Mouse (Mus musculus): ENCODE data around the gene Sipa1l1. TPM values are rescaled to one million over a fixed set of nuclear protein-coding genes. Genes with fewer than 3 reads are reported as not detected.

Gene Sipa1l1
- polyA plus RNA-seq, 1 experiment, result 152 TPM

DNA sequence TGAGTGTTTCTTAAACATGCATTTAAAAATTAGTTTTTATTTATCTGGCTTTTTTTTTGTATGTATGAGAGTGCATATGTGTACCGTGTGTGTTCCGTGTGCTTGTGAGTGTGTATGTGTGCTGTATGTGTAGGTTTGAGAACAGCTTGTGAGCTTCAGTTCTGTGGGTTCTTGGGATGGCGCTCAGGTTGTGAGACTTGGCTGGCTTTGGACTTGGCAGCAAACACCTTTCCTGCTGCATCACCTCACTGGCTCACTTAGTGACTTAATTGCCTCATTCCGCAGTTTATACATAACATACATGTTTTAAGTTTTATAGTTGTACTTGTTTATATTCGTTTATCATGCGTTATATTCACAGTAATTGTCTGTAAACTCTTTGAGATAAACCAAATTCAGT, 35.0 kb downstream of the Sipa1l1 start:
- H3K4me1 ChIP-seq (ENCODE audit: control insufficient read depth, insufficient read depth, low read length), result peaks cover 10% of the 10 kb centered on the region
- TF ChIP-seq POLR2A (IDR thresholded peaks at IDR 0.05; ENCODE audit: extremely low read depth, insufficient read depth, low read length) (no peak), CTCF (IDR thresholded peaks at IDR 0.05; ENCODE audit: extremely low read depth, insufficient read depth, low read length) (no peak)

DNA sequence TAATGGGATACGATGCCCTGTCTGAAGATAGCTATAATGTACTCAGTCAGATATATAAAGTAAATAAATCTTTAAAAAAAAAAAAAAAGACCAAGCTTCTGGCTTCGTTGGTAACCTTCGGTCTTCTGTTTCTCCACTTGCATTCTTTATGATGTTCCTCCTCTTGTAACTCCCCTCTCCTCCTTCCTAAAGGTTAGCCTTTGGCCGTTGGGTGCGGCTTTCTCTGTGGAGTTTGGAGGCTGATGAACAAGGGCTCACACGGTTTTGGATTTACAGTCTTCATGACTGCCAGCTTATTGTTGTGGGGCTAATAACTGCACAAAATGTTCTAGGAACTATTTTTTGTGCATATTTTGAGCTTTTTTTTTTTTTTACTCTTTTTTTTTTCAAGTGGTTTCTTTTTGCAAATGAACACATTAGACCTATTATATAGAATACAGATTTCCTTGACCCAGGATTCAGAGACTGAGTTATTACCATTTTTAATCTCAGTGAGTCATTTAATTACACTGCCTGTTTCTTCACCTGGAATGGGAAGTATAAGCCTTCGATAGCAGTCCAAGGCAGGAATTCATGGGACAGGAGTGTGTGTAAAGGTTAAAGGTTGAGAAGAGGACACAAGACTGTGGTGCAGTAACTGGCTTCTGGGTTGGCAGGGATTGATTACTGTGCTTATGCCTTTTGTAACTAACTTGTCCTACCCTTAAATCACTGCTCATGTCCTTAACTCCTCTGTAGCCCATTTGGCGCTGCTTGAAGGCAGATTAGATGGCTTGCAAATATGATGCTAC, 37.9 kb downstream of the Sipa1l1 start:
- TF ChIP-seq CTCF (IDR thresholded peaks at IDR 0.05; ENCODE audit: extremely low read depth, insufficient read depth, low read length), result no peak
- no peak for TF ChIP-seq POLR2A (IDR thresholded peaks at IDR 0.05; ENCODE audit: extremely low read depth, insufficient read depth, low read length)
- Histone ChIP-seq H3K4me1 (ENCODE audit: control insufficient read depth, insufficient read depth, low read length) (peaks cover 10% of the 10 kb centered on the region), H3K27ac (ENCODE audit: insufficient read depth, low read length) (no peak overlapping the region)

More for the DNA sequence above, 35.0 kb downstream of the Sipa1l1 start:
- Histone ChIP-seq H3K27ac (ENCODE audit: insufficient read depth, low read length) (no peak overlapping the region), H3K4me3 (ENCODE audit: insufficient read depth, low read length) (no peak overlapping the region)

DNA sequence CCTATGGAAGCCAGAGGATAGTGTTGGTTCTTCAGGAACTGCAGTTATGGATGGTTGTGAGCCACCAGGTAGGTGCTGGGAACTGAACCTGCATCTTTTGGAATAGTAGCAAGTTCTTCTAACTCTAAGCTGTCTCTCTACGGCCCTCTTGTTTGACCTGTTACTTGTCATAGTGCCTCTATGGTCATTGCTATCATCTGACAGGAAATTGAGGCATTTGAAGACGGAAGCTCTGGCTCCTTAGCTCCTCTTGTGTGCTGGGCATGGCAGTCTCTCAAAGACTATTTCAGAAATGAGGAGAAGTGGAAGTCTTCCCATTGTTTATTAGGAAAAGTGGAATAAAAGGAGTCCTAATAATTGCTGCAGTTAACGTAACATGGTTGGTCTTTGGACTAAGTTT, 38.9 kb downstream of the Sipa1l1 start:
- TF ChIP-seq POLR2A (IDR thresholded peaks at IDR 0.05; ENCODE audit: extremely low read depth, insufficient read depth, low read length) (no peak), CTCF (IDR thresholded peaks at IDR 0.05; ENCODE audit: extremely low read depth, insufficient read depth, low read length) (no peak)
- no peak overlapping the region for H3K4me3 ChIP-seq (ENCODE audit: insufficient read depth, low read length)
- peaks cover 13% of the 10 kb centered on the region for H3K4me1 ChIP-seq (ENCODE audit: control insufficient read depth, insufficient read depth, low read length)
- H3K27ac ChIP-seq (ENCODE audit: insufficient read depth, low read length), result no peak overlapping the region

More for the DNA sequence above, 37.9 kb downstream of the Sipa1l1 start:
- no peak overlapping the region for H3K4me3 ChIP-seq (ENCODE audit: insufficient read depth, low read length)

DNA sequence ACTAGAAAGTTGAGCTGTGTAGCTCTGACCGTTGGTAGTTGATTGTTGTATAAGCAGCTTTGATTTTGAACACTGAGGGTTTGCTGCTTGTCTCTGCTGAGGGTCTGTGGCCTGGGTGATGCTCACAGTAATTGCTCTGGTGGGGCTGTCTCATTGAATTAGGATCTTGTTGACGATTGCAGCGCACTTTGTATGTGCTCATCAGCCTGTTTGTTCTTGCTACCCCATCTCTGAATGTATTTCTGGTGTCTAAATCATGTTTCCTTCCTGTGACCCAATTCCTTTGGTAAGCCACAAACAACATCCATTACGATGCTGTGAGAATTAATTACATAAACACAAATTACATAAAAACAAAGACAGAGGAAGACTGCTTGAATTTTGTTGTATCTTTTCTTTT, 39.5 kb downstream of the Sipa1l1 start:
- Histone ChIP-seq H3K27ac (ENCODE audit: insufficient read depth, low read length) (no peak overlapping the region), H3K4me3 (ENCODE audit: insufficient read depth, low read length) (no peak overlapping the region), H3K4me1 (ENCODE audit: control insufficient read depth, insufficient read depth, low read length) (peaks cover 13% of the 10 kb centered on the region)
- TF ChIP-seq CTCF (IDR thresholded peaks at IDR 0.05; ENCODE audit: extremely low read depth, insufficient read depth, low read length) (no peak), POLR2A (IDR thresholded peaks at IDR 0.05; ENCODE audit: extremely low read depth, insufficient read depth, low read length) (no peak)

DNA sequence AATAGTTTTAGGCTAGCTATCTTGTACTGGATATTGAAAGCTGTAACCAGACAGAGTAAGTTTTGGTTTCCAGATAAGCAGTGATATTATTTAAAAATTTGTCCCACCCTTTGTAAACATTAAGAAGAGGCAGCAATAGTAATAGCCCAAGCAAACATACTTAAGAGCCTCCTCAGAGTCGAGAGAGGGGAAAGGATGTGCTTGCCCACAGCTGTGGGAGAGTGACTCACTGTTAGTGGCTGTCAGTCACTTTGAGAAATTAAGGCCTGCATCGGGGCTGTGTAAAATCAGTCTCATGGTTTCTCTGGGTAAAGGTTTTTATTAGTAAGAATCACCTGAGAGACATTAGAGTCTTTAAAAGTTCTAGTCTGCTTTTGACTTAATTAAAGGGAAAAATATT, 40.6 kb downstream of the Sipa1l1 start:
- Histone ChIP-seq H3K4me3 (ENCODE audit: insufficient read depth, low read length) (no peak overlapping the region), H3K27ac (ENCODE audit: insufficient read depth, low read length) (no peak overlapping the region), H3K4me1 (ENCODE audit: control insufficient read depth, insufficient read depth, low read length) (peaks cover 11% of the 10 kb centered on the region)
- TF ChIP-seq POLR2A (IDR thresholded peaks at IDR 0.05; ENCODE audit: extremely low read depth, insufficient read depth, low read length) (no peak), CTCF (IDR thresholded peaks at IDR 0.05; ENCODE audit: extremely low read depth, insufficient read depth, low read length) (no peak)

DNA sequence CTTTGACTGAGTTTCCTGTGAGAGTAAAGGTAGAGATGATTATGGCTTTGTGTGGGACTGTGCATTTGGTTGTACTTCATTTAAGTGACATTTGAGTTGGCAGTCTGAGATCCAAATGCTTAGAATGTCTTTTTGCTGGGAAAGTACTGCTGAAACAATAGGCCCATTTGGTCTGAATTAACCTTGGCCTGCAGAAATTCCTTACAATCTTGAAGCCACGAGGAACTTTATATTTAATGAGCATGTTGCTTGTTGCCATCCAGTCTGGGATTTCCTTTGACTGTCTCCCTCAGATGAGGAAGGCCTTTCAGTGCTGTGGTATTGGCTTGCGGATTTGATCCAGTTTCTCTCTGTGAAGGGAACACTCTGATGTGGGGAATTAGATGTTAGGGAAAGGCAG, 43.9 kb downstream of the Sipa1l1 start:
- Histone ChIP-seq H3K4me3 (ENCODE audit: insufficient read depth, low read length) (no peak overlapping the region), H3K27ac (ENCODE audit: insufficient read depth, low read length) (no peak overlapping the region), H3K4me1 (ENCODE audit: control insufficient read depth, insufficient read depth, low read length) (peaks cover 7% of the 10 kb centered on the region)
- no peak for TF ChIP-seq CTCF (IDR thresholded peaks at IDR 0.05; ENCODE audit: extremely low read depth, insufficient read depth, low read length)
- no peak for TF ChIP-seq POLR2A (IDR thresholded peaks at IDR 0.05; ENCODE audit: extremely low read depth, insufficient read depth, low read length)

DNA sequence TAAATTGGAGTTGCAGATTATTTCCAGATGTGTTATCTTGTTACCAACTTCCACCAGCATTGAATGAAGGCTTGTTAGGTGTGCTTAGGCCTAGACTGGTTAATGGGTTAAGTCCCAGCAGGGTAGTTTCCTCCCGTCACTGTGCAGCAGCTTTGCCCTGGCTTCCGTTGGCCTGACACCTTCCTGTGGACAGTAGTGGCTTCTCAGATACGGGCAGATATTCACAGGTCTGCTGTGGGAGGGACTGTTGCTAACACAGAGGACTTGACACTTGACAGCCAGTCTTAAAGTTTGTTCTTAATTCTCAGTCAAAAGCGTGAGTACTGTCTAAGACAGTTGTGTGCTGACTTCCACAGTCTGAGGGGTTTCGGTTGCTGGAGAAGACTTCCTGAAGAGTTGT, 45.8 kb downstream of the Sipa1l1 start:
- Histone ChIP-seq H3K4me1 (ENCODE audit: control insufficient read depth, insufficient read depth, low read length) (peaks cover 7% of the 10 kb centered on the region), H3K4me3 (ENCODE audit: insufficient read depth, low read length) (no peak overlapping the region), H3K27ac (ENCODE audit: insufficient read depth, low read length) (no peak overlapping the region)
- TF ChIP-seq CTCF (IDR thresholded peaks at IDR 0.05; ENCODE audit: extremely low read depth, insufficient read depth, low read length), result no peak
- no peak for TF ChIP-seq POLR2A (IDR thresholded peaks at IDR 0.05; ENCODE audit: extremely low read depth, insufficient read depth, low read length)

DNA sequence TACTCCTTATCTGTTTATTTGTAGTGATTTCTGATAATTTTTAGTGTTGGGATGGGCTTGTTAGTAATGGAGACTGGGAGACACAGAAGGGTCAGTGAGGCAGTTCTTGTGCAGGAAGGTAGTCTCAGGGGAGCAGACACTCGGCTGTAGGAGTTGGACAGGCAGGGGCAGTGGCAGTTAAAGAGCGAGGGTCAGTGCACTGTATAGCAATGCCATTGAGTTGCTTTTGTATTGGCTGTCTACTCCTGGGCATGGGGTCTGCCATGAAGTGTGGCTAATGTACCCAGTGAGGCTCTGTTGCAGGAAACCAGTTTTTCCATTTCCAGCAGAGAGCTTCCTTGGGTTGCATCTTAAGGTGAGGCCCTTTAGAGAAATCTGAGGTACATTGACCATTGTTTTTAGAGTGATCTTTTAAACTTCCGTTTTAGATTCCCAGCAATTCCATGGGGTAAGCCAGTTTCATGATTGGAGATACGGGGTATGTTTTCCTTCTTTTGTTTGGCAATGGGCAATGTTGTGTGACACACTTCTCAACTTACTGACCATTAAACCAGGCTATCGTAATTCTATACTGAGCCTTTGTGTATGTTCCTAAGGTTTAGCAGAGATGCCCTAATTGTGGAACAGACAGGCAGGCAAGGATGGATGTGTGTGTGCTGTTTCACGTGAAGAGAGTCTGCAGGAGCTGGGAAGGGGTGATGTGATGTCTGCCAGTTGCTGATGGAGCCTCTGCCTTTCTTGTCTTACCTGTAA, 47.9 kb downstream of the Sipa1l1 start:
- Histone ChIP-seq H3K4me3 (ENCODE audit: insufficient read depth, low read length) (no peak overlapping the region), H3K27ac (ENCODE audit: insufficient read depth, low read length) (no peak overlapping the region), H3K4me1 (ENCODE audit: control insufficient read depth, insufficient read depth, low read length) (peaks cover 11% of the 10 kb centered on the region)
- TF ChIP-seq CTCF (IDR thresholded peaks at IDR 0.05; ENCODE audit: extremely low read depth, insufficient read depth, low read length) (no peak), POLR2A (IDR thresholded peaks at IDR 0.05; ENCODE audit: extremely low read depth, insufficient read depth, low read length) (no peak)

DNA sequence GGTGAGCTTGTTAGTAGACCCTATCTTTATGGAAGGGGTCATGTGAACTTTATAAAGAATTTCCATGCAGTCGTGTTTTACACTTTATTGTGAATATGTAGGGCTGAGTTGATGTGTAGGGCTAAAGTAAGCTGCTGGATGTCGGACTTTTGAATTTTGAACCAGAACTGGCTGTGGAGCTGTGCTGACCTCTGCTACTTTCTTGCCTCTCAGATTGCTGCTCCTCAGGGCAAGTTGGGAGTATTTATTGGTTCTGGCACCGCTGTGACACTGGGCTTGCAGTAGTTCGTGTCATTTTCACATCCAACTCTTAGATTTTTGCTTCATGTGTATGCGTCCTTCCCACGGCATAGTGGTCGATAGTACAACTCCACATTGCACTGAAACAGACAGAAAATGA, 49.1 kb downstream of the Sipa1l1 start:
- H3K4me3 ChIP-seq (ENCODE audit: insufficient read depth, low read length), result no peak overlapping the region

More for the DNA sequence above, 49.1 kb downstream of the Sipa1l1 start:
- TF ChIP-seq POLR2A (IDR thresholded peaks at IDR 0.05; ENCODE audit: extremely low read depth, insufficient read depth, low read length), result no peak
- TF ChIP-seq CTCF (IDR thresholded peaks at IDR 0.05; ENCODE audit: extremely low read depth, insufficient read depth, low read length), result no peak
- peaks cover 9% of the 10 kb centered on the region for H3K4me1 ChIP-seq (ENCODE audit: control insufficient read depth, insufficient read depth, low read length)
- no peak overlapping the region for H3K27ac ChIP-seq (ENCODE audit: insufficient read depth, low read length)

All from cortical plate, adult 2 months (tissue).